Mouse (Mus musculus): ENCODE data around the gene 9230104L09Rik. TPM values are rescaled to one million over a fixed set of nuclear protein-coding genes. Genes with fewer than 3 reads are reported as not detected.

The 9230104L09Rik gene
- polyA plus RNA-seq, 1 experiment from 2014 or later, result not detected

DNA sequence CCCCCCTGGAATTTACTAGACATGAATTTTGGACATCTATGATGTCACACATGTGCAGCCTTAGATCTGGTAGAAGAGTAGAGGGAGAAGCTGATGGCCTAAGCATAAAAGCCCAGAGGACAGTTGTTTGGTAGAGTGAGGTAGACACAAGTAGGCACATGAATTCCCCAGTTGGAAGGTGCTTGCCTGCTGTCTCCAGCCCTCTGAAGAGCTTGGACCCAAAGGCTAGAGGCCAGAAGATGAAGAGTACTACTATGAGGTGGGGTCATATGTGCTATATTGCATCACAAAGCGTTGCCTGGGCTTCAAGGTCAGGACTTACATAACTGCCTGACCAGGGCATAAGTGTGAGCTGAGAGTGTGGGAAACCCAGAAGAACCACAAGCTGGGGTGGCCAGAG, 66.4 kb downstream of the 9230104L09Rik start, which contains the start of gene Cst8:
Gene Cst8 (plus strand): TSS at position 301 of the 400 bp plus-strand sequence.
- Histone ChIP-seq H3K4me1 (ENCODE audit: insufficient read depth) (no peaks in the 10 kb centered on the region), H3K27me3 (ENCODE audit: insufficient read depth, low read length) (no peaks in the 10 kb centered on the region), H3K27ac (ENCODE audit: low read depth) (no peak within 1 kb of the TSS), H3K4me2 (ENCODE audit: low read depth, low read length) (no peak within 1 kb of the TSS), H3K36me3 (replicated peaks; ENCODE audit: insufficient read depth, low read length) (no peaks in the 10 kb centered on the region), H3K9me3 (ENCODE audit: low read length) (no peaks in the 10 kb centered on the region), H3K9ac (replicated peaks) (no peak within 1 kb of the TSS), H3K4me3 (ENCODE audit: low read depth, low read length) (no peak within 1 kb of the TSS)
- ATAC-seq (no peak), DNase-seq (no peak)
- WGBS (ENCODE audit: insufficient replicate concordance), result 45% methylated on average over 1 of the region's 1 CpGs
- TF ChIP-seq EP300 (IDR thresholded peaks at IDR 0.05; ENCODE audit: low read depth) (no peak), CTCF (IDR thresholded peaks at IDR 0.05; ENCODE audit: low read depth) (no peak)

Other genes with a start within 250 kb of the 9230104L09Rik start
- gene Nxt1, start 192.4 kb downstream of the 9230104L09Rik start, polyA plus RNA-seq (2015; fragmentation: Nextera tagmentation; extraction: Ambion mirVana), result 37.4 and 39.8 TPM in 2 replicates
- gene Gzf1, start 184.0 kb downstream of the 9230104L09Rik start, polyA plus RNA-seq (2015; fragmentation: Nextera tagmentation; extraction: Ambion mirVana), result 14.3 and 15.4 TPM in 2 replicates
- gene Napb, start 132.6 kb downstream of the 9230104L09Rik start, polyA plus RNA-seq (2015; fragmentation: Nextera tagmentation; extraction: Ambion mirVana), result 0.39 and 0.41 TPM in 2 replicates
- not detected in 2 replicates for gene Cstl1, start 114.7 kb downstream of the 9230104L09Rik start, polyA plus RNA-seq (2015; fragmentation: Nextera tagmentation; extraction: Ambion mirVana)
- gene Cst11, start 93.5 kb downstream of the 9230104L09Rik start, polyA plus RNA-seq (2015; fragmentation: Nextera tagmentation; extraction: Ambion mirVana), result not detected in 2 replicates
- gene 8030411F24Rik, start 83.0 kb downstream of the 9230104L09Rik start, polyA plus RNA-seq (2015; fragmentation: Nextera tagmentation; extraction: Ambion mirVana), result not detected in 2 replicates
- gene Cst12, start 75.7 kb downstream of the 9230104L09Rik start, polyA plus RNA-seq (2015; fragmentation: Nextera tagmentation; extraction: Ambion mirVana), result not detected in 2 replicates
- gene Cst8, start 66.3 kb downstream of the 9230104L09Rik start, polyA plus RNA-seq (2015; fragmentation: Nextera tagmentation; extraction: Ambion mirVana), result 1.0 and 1.2 TPM in 2 replicates
- gene Cst13, start 45.0 kb downstream of the 9230104L09Rik start, polyA plus RNA-seq (2015; fragmentation: Nextera tagmentation; extraction: Ambion mirVana), result not detected in 2 replicates
- 0.82 and 1.1 TPM in 2 replicates for gene Cst9, start 29.9 kb downstream of the 9230104L09Rik start, polyA plus RNA-seq (2015; fragmentation: Nextera tagmentation; extraction: Ambion mirVana)
- 296 and 313 TPM in 2 replicates for gene Cst3, start 10.7 kb upstream of the 9230104L09Rik start, polyA plus RNA-seq (2015; fragmentation: Nextera tagmentation; extraction: Ambion mirVana)
- gene Gm1330, start 138.2 kb upstream of the 9230104L09Rik start, polyA plus RNA-seq (2015; fragmentation: Nextera tagmentation; extraction: Ambion mirVana), result not detected in 2 replicates
- gene Gm10750, start 152.2 kb upstream of the 9230104L09Rik start, polyA plus RNA-seq (2015; fragmentation: Nextera tagmentation; extraction: Ambion mirVana), result not detected in 2 replicates